Comparison of ENCODE assay signal across 33 mouse cellular contexts in the genomic region with DNA sequence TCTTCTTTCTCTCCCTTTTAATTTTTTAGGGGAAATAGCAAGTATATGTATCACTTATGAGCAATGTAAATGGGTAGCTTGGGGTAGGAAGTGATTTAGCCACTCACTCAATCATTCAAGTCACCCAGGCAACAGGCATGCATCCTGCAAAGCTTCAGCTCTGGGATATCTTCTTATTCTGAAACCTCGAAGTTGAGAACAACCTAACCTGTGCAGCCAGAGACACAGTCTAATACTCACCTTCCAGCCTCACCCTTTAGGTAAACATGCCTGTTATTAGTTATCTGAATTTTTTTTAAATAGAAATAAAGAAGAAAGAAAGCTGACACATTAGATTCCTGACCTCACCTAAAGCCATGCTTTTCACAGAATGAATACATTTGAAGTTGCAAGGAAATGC. TPM values are rescaled to one million over a fixed set of nuclear protein-coding genes. Genes with fewer than 3 reads are reported as not detected.
"Had no signal": no experiment of that assay in that cellular context is flagged by ENCODE, and none has a peak within 500 bp of the region (broad histone marks: within the 10 kb centered on the region; RNA-seq: fewer than 3 reads in every experiment).

No protein-coding gene starts in this region.

- DNase-seq: heart, postnatal 10 days; heart, postnatal 14 days; heart, postnatal 36 days; heart, postnatal 4 days; kidney, adult 11 months; kidney, adult 18-20 months; kidney, adult 2 months; kidney, adult 8-10 months; kidney, adult 9 months; kidney, postnatal 10 days; kidney, postnatal 14 days; kidney, postnatal 25 days; kidney, postnatal 36 days; kidney, postnatal 4 days; layer of hippocampus, adult 9-11 months; layer of hippocampus, postnatal 36 days had no signal

- H3K4me1 ChIP-seq: heart, embryonic 10.5 days; heart, embryonic 12.5 days; heart, embryonic 13.5 days; heart, embryonic 15.5 days; hindbrain, embryonic 10.5 days; hindbrain, embryonic 12.5 days; hindbrain, embryonic 13.5 days; hindbrain, embryonic 15.5 days; kidney, embryonic 15.5 days had no signal

- H3K27ac ChIP-seq: heart, embryonic 10.5 days; heart, embryonic 13.5 days; heart, embryonic 15.5 days; hindbrain, embryonic 10.5 days; hindbrain, embryonic 12.5 days; hindbrain, embryonic 13.5 days; hindbrain, embryonic 14.5 days; hindbrain, embryonic 15.5 days; hindbrain, postnatal 0 days; kidney, embryonic 15.5 days; kidney, postnatal 0 days; layer of hippocampus, adult 2 months; left cerebral cortex, adult 2 months had no signal

- H3K27me3 ChIP-seq: hindbrain, embryonic 12.5 days; hindbrain, embryonic 13.5 days; hindbrain, embryonic 15.5 days had no signal

- H3K36me3 ChIP-seq: heart, embryonic 10.5 days; heart, embryonic 12.5 days; heart, embryonic 13.5 days; heart, embryonic 15.5 days; hindbrain, embryonic 10.5 days; hindbrain, embryonic 12.5 days; hindbrain, embryonic 13.5 days; hindbrain, embryonic 15.5 days; kidney, embryonic 15.5 days had no signal

- ATAC-seq: hindbrain, embryonic 16.5 days; hindbrain, postnatal 0 days; inflammation-experienced regulatory T-cells, adult 6 months had no signal

- H3K4me3 ChIP-seq: heart, embryonic 10.5 days; heart, embryonic 12.5 days; heart, embryonic 13.5 days; heart, embryonic 15.5 days; hindbrain, embryonic 10.5 days; hindbrain, embryonic 12.5 days; hindbrain, embryonic 13.5 days; hindbrain, embryonic 15.5 days; kidney, embryonic 15.5 days; layer of hippocampus, adult 2 months; left cerebral cortex, adult 2 months had no signal

- H3K9me3 ChIP-seq: heart, embryonic 10.5 days; heart, embryonic 12.5 days; heart, embryonic 13.5 days; heart, embryonic 15.5 days; hindbrain, embryonic 10.5 days; hindbrain, embryonic 12.5 days; hindbrain, embryonic 13.5 days; hindbrain, embryonic 15.5 days; kidney, embryonic 15.5 days had no signal

- H3K9ac ChIP-seq: heart, embryonic 12.5 days; heart, embryonic 13.5 days; heart, embryonic 15.5 days; hindbrain, embryonic 12.5 days; hindbrain, embryonic 13.5 days; hindbrain, embryonic 14.5 days; hindbrain, embryonic 15.5 days; kidney, embryonic 15.5 days had no signal

- H3K4me2 ChIP-seq: heart, embryonic 11.5 days; heart, embryonic 12.5 days; heart, embryonic 13.5 days; heart, embryonic 15.5 days; hindbrain, embryonic 12.5 days; hindbrain, embryonic 13.5 days; hindbrain, embryonic 14.5 days; hindbrain, embryonic 15.5 days; kidney, embryonic 15.5 days had no signal

RNA-seq across cellular contexts. Expression of a gene that starts 8.4 kb away (rescaled TPM):
- polyA plus RNA-seq: inflammation-experienced regulatory T-cells, adult 6 months had no signal
